21 mouse cellular contexts compared by ENCODE assay signal in the genomic region with DNA sequence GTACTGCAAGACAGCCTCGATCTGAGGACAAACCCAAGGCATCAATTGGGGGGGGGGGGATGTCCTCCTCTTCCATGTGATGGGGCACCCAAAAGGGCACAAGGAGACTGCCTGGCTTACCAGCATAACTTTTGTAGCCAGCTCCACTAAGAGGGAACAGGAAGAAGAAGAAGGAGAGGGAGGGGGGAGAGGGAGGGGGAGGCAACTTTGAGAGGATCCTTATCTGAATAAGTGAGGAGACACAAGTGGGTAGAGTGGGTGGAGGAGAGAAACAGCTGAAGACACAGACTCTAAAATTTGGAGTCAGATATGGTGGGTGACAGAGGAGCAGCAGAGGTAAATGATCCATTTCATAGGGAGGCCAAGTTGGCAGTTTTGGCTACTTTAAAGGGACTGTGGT. TPM values are rescaled to one million over a fixed set of nuclear protein-coding genes. Genes with fewer than 3 reads are reported as not detected.
DNase-seq lines count a peak whose midpoint lies in the region; ATAC-seq and TF ChIP-seq lines count a peak whose summit lies in the region.
"Had no signal": no experiment of that assay in that cellular context is flagged by ENCODE, and none has a peak within 500 bp of the region (broad histone marks: within the 10 kb centered on the region; RNA-seq: fewer than 3 reads in every experiment).

No protein-coding gene starts in this region.

- H3K4me1 ChIP-seq in liver, embryonic 11.5 days (replicated peaks; ENCODE audit: control insufficient read depth, insufficient read depth, low read length) = peaks cover 3% of the 10 kb centered on the region; the same call in 1 of the 2 replicates
- no peaks in the 10 kb centered on the region for H3K4me1 ChIP-seq in liver, postnatal 0 days (ENCODE audit: insufficient read depth)
- H3K4me1 ChIP-seq in liver, embryonic 13.5 days (replicated peaks) = peaks cover 33% of the 10 kb centered on the region
- no peaks in the 10 kb centered on the region for H3K4me1 ChIP-seq in embryonic facial prominence, embryonic 10.5 days
- H3K4me1 ChIP-seq: embryonic facial prominence, embryonic 15.5 days; forebrain, embryonic 10.5 days; hindbrain, embryonic 13.5 days had no signal

- peak; percentile 79 for ATAC-seq in liver, embryonic 11.5 days (replicated peaks; ENCODE audit: low FRiP score)
- ATAC-seq in liver, postnatal 0 days = no peak
- ATAC-seq in liver, embryonic 13.5 days (ENCODE audit: low read depth) = peak; percentile 71
- ATAC-seq in megakaryocyte-erythroid progenitor cell, adult 5-6 weeks (replicated peaks; ENCODE audit: low FRiP score, low TSS enrichment, poor library complexity, severe bottlenecking) = 0 out of 2 replicates have a peak, but pooled peaks have one; percentile 42
- ATAC-seq: forebrain, embryonic 15.5 days; hindbrain, postnatal 0 days had no signal

- TF ChIP-seq EP300 in liver, postnatal 0 days (IDR thresholded peaks at IDR 0.05; ENCODE audit: low read depth) = no peak

- DNase-seq in liver, embryonic 11.5 days (ENCODE audit: low spot score) = no peak
- no peak for DNase-seq in liver, postnatal 0 days
- DNase-seq in brain, adult 2 months (ENCODE audit: low read depth, low spot score) = peak; percentile 42
- DNase-seq in liver, embryonic 13.5 days = no peak
- DNase-seq in adipocyte (ENCODE audit: low spot score) = no peak
- no peak for DNase-seq in embryonic facial prominence, embryonic 10.5 days (ENCODE audit: low spot score)
- DNase-seq: adrenal gland, postnatal 25 days; cerebellum, adult 11 months; cerebellum, adult 8-10 months; cerebellum, postnatal 14 days; gastrocnemius, postnatal 14 days; heart, postnatal 10 days; kidney, adult 11 months had no signal

- WGBS in liver, embryonic 11.5 days = 54% methylated on average over 1 of the region's 1 CpGs
- WGBS in liver, postnatal 0 days (ENCODE audit: insufficient replicate concordance) = 20% methylated on average over 1 of the region's 1 CpGs
- 50% methylated on average over 1 of the region's 1 CpGs for WGBS in liver, embryonic 13.5 days (ENCODE audit: insufficient replicate concordance)
- WGBS in embryonic facial prominence, embryonic 10.5 days = 78% methylated on average over 1 of the region's 1 CpGs

- no peaks in the 10 kb centered on the region for H3K27me3 ChIP-seq in liver, embryonic 11.5 days (replicated peaks; ENCODE audit: control insufficient read depth, insufficient read depth, low read length)
- H3K27me3 ChIP-seq in liver, postnatal 0 days (ENCODE audit: insufficient read depth, low read length) = no peaks in the 10 kb centered on the region
- H3K27me3 ChIP-seq in liver, embryonic 13.5 days = no peaks in the 10 kb centered on the region
- 0 out of 2 replicates have a peak, but pooled peaks cover 4% of the 10 kb centered on the region for H3K27me3 ChIP-seq in embryonic facial prominence, embryonic 10.5 days (replicated peaks; ENCODE audit: low read depth, poor library complexity, severe bottlenecking)
- H3K27me3 ChIP-seq: embryonic facial prominence, embryonic 15.5 days; forebrain, embryonic 15.5 days; hindbrain, embryonic 13.5 days had no signal

- no peak overlapping the region for H3K4me3 ChIP-seq in liver, embryonic 11.5 days (ENCODE audit: low read depth, low read length)
- H3K4me3 ChIP-seq in liver, postnatal 0 days (ENCODE audit: low read depth, low read length) = no peak overlapping the region
- no peak overlapping the region for H3K4me3 ChIP-seq in liver, embryonic 13.5 days (replicated peaks)
- H3K4me3 ChIP-seq in embryonic facial prominence, embryonic 10.5 days = no peak overlapping the region
- H3K4me3 ChIP-seq: embryonic facial prominence, embryonic 15.5 days; erythroblast, embryonic 14.5 days; forebrain, embryonic 10.5 days; forebrain, embryonic 15.5 days; heart, embryonic 10.5 days; hindbrain, embryonic 13.5 days had no signal

- H3K4me2 ChIP-seq in liver, embryonic 11.5 days = no peak overlapping the region
- H3K4me2 ChIP-seq in liver, postnatal 0 days (ENCODE audit: low read depth, low read length) = no peak overlapping the region
- no peak overlapping the region for H3K4me2 ChIP-seq in liver, embryonic 13.5 days
- H3K4me2 ChIP-seq: embryonic facial prominence, embryonic 15.5 days; forebrain, embryonic 15.5 days; hindbrain, embryonic 13.5 days had no signal

- no peak for TF ChIP-seq CTCF in liver, postnatal 0 days (IDR thresholded peaks at IDR 0.05; ENCODE audit: low read depth)

- no peak overlapping the region for H3K27ac ChIP-seq in liver, embryonic 11.5 days (ENCODE audit: low read depth, low read length)
- H3K27ac ChIP-seq in liver, postnatal 0 days (ENCODE audit: low read depth) = no peak overlapping the region
- H3K27ac ChIP-seq in liver, embryonic 13.5 days = no peak overlapping the region
- no peak overlapping the region for H3K27ac ChIP-seq in embryonic facial prominence, embryonic 10.5 days (replicated peaks)
- H3K27ac ChIP-seq: embryonic facial prominence, embryonic 15.5 days; forebrain, embryonic 10.5 days; forebrain, embryonic 15.5 days; heart, embryonic 10.5 days; hindbrain, embryonic 13.5 days; hindbrain, postnatal 0 days had no signal

- H3K9me3 ChIP-seq in liver, embryonic 11.5 days (ENCODE audit: control insufficient read depth, low read length) = no peaks in the 10 kb centered on the region
- no peaks in the 10 kb centered on the region for H3K9me3 ChIP-seq in liver, postnatal 0 days (ENCODE audit: low read length)
- H3K9me3 ChIP-seq in liver, embryonic 13.5 days (replicated peaks) = no peaks in the 10 kb centered on the region
- no peaks in the 10 kb centered on the region for H3K9me3 ChIP-seq in embryonic facial prominence, embryonic 10.5 days
- H3K9me3 ChIP-seq: embryonic facial prominence, embryonic 15.5 days; forebrain, embryonic 10.5 days; forebrain, embryonic 15.5 days; heart, embryonic 10.5 days; hindbrain, embryonic 13.5 days had no signal

- H3K9ac ChIP-seq in liver, embryonic 11.5 days (ENCODE audit: low read depth, low read length) = no peak overlapping the region
- no peak overlapping the region for H3K9ac ChIP-seq in liver, postnatal 0 days (replicated peaks)
- no peak overlapping the region for H3K9ac ChIP-seq in liver, embryonic 13.5 days
- H3K9ac ChIP-seq: embryonic facial prominence, embryonic 15.5 days; forebrain, embryonic 15.5 days; hindbrain, embryonic 13.5 days had no signal

- H3K36me3 ChIP-seq in liver, embryonic 11.5 days (ENCODE audit: control insufficient read depth, insufficient read depth, low read length) = no peaks in the 10 kb centered on the region
- H3K36me3 ChIP-seq in liver, postnatal 0 days (replicated peaks; ENCODE audit: insufficient read depth, low read length) = no peaks in the 10 kb centered on the region
- no peaks in the 10 kb centered on the region for H3K36me3 ChIP-seq in liver, embryonic 13.5 days
- no peaks in the 10 kb centered on the region for H3K36me3 ChIP-seq in embryonic facial prominence, embryonic 10.5 days (replicated peaks)
- H3K36me3 ChIP-seq: embryonic facial prominence, embryonic 15.5 days; forebrain, embryonic 10.5 days; forebrain, embryonic 15.5 days; heart, embryonic 10.5 days; hindbrain, embryonic 13.5 days had no signal

RNA-seq across cellular contexts. Expression of a gene that starts 12.0 kb away (rescaled TPM):
- 175 and 190 TPM in 2 replicates for polyA plus RNA-seq in liver, embryonic 11.5 days (2014; fragmentation: Nextera tagmentation; extraction: Ambion mirVana)
- 67.8 and 72.6 TPM in 2 replicates for polyA plus RNA-seq in liver, postnatal 0 days (2015; fragmentation: Nextera tagmentation; extraction: Ambion mirVana)
- polyA plus RNA-seq in liver, embryonic 13.5 days (2015; fragmentation: Nextera tagmentation; extraction: Ambion mirVana) = 115 and 120 TPM in 2 replicates
- 180 and 183 TPM in 2 replicates for total RNA-seq in megakaryocyte-erythroid progenitor cell, adult 5-6 weeks (2014; fragmentation: Nextera tagmentation)
- total RNA-seq in megakaryocyte-erythroid progenitor cell, adult 5-6 weeks (2017) = 203 and 229 TPM in 2 replicates
- 196 and 197 TPM in 2 replicates for polyA plus RNA-seq in embryonic facial prominence, embryonic 10.5 days (2016; fragmentation: Nextera tagmentation; extraction: Ambion mirVana)

RNA-seq across cellular contexts. Expression of a gene that starts 16.3 kb away (rescaled TPM):
- polyA plus RNA-seq in liver, embryonic 11.5 days (2014; fragmentation: Nextera tagmentation; extraction: Ambion mirVana) = 16.4 and 17.3 TPM in 2 replicates
- 3.5 and 3.8 TPM in 2 replicates for polyA plus RNA-seq in liver, postnatal 0 days (2015; fragmentation: Nextera tagmentation; extraction: Ambion mirVana)
- 2.3 and 3.0 TPM in 2 replicates for polyA plus RNA-seq in liver, embryonic 13.5 days (2015; fragmentation: Nextera tagmentation; extraction: Ambion mirVana)
- 9.1 and 14.2 TPM in 2 replicates for total RNA-seq in megakaryocyte-erythroid progenitor cell, adult 5-6 weeks (2014; fragmentation: Nextera tagmentation)
- total RNA-seq in megakaryocyte-erythroid progenitor cell, adult 5-6 weeks (2017) = 0.88 and 1.6 TPM in 2 replicates
- 44.0 and 49.6 TPM in 2 replicates for polyA plus RNA-seq in embryonic facial prominence, embryonic 10.5 days (2016; fragmentation: Nextera tagmentation; extraction: Ambion mirVana)

RNA-seq across cellular contexts. Expression of a gene that starts 40.8 kb away (rescaled TPM):
- 44.6 and 51.6 TPM in 2 replicates for polyA plus RNA-seq in liver, embryonic 11.5 days (2014; fragmentation: Nextera tagmentation; extraction: Ambion mirVana)
- polyA plus RNA-seq in liver, postnatal 0 days (2015; fragmentation: Nextera tagmentation; extraction: Ambion mirVana) = 21.2 and 25.1 TPM in 2 replicates
- polyA plus RNA-seq in liver, embryonic 13.5 days (2015; fragmentation: Nextera tagmentation; extraction: Ambion mirVana) = 28.2 and 35.1 TPM in 2 replicates
- total RNA-seq in megakaryocyte-erythroid progenitor cell, adult 5-6 weeks (2014; fragmentation: Nextera tagmentation) = 31.9 and 32.1 TPM in 2 replicates
- 60.6 and 66.9 TPM in 2 replicates for total RNA-seq in megakaryocyte-erythroid progenitor cell, adult 5-6 weeks (2017)
- polyA plus RNA-seq in embryonic facial prominence, embryonic 10.5 days (2016; fragmentation: Nextera tagmentation; extraction: Ambion mirVana) = 48.0 and 56.9 TPM in 2 replicates
